ENCODE assay signal across 16 mouse cellular contexts in the genomic region with DNA sequence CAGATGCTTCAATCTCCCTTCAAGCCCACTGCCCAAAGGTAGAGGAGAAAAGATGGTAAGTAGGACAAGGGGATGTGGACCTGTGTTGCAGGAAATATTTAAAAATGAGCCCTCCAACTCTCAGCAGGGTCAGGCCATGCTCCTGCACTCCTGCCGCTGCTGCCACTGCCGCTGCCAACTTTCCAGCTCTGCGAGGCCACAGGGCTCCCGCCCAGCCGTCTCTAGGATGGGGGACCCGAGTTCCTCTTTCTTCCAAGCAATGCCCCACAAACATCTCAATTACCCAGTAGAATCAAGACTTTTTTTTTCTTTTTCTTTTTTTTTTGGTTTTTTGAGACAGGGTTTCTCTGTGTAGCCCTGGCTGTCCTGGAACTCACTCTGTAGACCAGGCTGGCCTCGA.
"Had no signal": no experiment of that assay in that cellular context is flagged by ENCODE, and none has a peak within 500 bp of the region (broad histone marks: within the 10 kb centered on the region; RNA-seq: fewer than 3 reads in every experiment).

No protein-coding gene starts in this region.

- H3K4me3 ChIP-seq: lung, embryonic 15.5 days; megakaryocyte, embryonic 14.5 days; midbrain, embryonic 13.5 days; midbrain, embryonic 15.5 days; neural tube, embryonic 12.5 days; stomach, embryonic 15.5 days had no signal

- H3K36me3 ChIP-seq: lung, embryonic 15.5 days; midbrain, embryonic 13.5 days; midbrain, embryonic 15.5 days; neural tube, embryonic 12.5 days; stomach, embryonic 15.5 days had no signal

- DNase-seq: liver, postnatal 0 days; lung, adult 2 months; lung, postnatal 14 days; lung, postnatal 36 days; right cerebral cortex, postnatal 14 days; thymus, adult 2 months; thymus, postnatal 14 days; thymus, postnatal 36 days had no signal

- ATAC-seq: liver, postnatal 0 days; lung, postnatal 0 days; midbrain, embryonic 13.5 days; midbrain, embryonic 15.5 days had no signal

- H3K27ac ChIP-seq: lung, embryonic 15.5 days; midbrain, embryonic 13.5 days; midbrain, embryonic 15.5 days; neural tube, embryonic 12.5 days; stomach, embryonic 15.5 days; stomach, postnatal 0 days had no signal
